Mouse (Mus musculus) midbrain, embryonic 12.5 days (tissue): ENCODE data around the gene Snx27. TPM values are rescaled to one million over a fixed set of nuclear protein-coding genes. Genes with fewer than 3 reads are reported as not detected.

ENCODE experiments used
- ATAC-seq: fragments of 200-750 bp; cut with Nextera tagmentation; 2 replicates; pipeline ENCODE4 v1.8.0; 2017; ENCODE audit warnings: low read depth, moderate TSS enrichment, moderate library complexity; ENCODE audit not compliant: low FRiP score
- H3K27ac ChIP-seq: fragments of 300-500 bp; sonication (generic); replicated peaks from 2 replicates; pipeline ENCODE4 v1.5.1; 2016; ENCODE audit warnings: mild to moderate bottlenecking
- H3K27me3 ChIP-seq: fragments of 300-500 bp; sonication (generic); 2 replicates; pipeline ENCODE4 v1.6.1; 2016; ENCODE audit warnings: mild to moderate bottlenecking
- H3K36me3 ChIP-seq: fragments of 300-500 bp; sonication (generic); 2 replicates; pipeline ENCODE4 v1.6.1; 2016
- H3K4me1 ChIP-seq: fragments of 300-500 bp; sonication (generic); 2 replicates; pipeline ENCODE4 v1.6.1; 2016
- H3K4me2 ChIP-seq: fragments of 300-500 bp; sonication (generic); replicated peaks from 2 replicates; pipeline ENCODE4 v1.6.1; 2016; ENCODE audit warnings: mild to moderate bottlenecking, moderate library complexity
- H3K4me3 ChIP-seq: fragments of 300-500 bp; sonication (generic); 2 replicates; pipeline ENCODE4 v1.5.1; 2016; ENCODE audit warnings: mild to moderate bottlenecking
- H3K9ac ChIP-seq: fragments of 300-500 bp; sonication (generic); replicated peaks from 2 replicates; pipeline ENCODE4 v1.6.1; 2016; ENCODE audit warnings: mild to moderate bottlenecking, moderate library complexity
- H3K9me3 ChIP-seq: fragments of 300-500 bp; sonication (generic); 2 replicates; pipeline ENCODE4 v1.6.1; 2016; ENCODE audit warnings: mild to moderate bottlenecking
- WGBS: fragments of 180-500 bp; shearing (Covaris S2); methylation state at CpG from one replicate; pipeline ENCODE4 v1.1.7; 2016; 5-methylcytosine and 5-hydroxymethylcytosine counted together
- polyA plus RNA-seq: library from polyadenylated mRNA; unstranded; fragments of >200 nt; fragmentation: Nextera tagmentation; extraction: Ambion mirVana; gene quantifications from 2 replicates; pipeline ENCODE4 v1.2.1, GENCODE M21; 2016

The Snx27 gene
- polyA plus RNA-seq, result 65.6 and 79.1 TPM in 2 replicates

GRCm38 (mm10) chr3:94582456-94582891, at the start of gene Snx27:
Snx27 (minus strand) TSS chr3:94582716.
- Histone ChIP-seq H3K4me1 (peaks cover 17% of the 10 kb centered on the region), H3K9ac (peak within 1 kb of the TSS; percentile 92), H3K36me3 (no peaks in the 10 kb centered on the region), H3K4me3 (peak within 1 kb of the TSS; percentile 90), H3K4me2 (peak within 1 kb of the TSS; percentile 84), H3K9me3 (no peaks in the 10 kb centered on the region), H3K27ac (peak within 1 kb of the TSS; percentile 86), H3K27me3 (no peaks in the 10 kb centered on the region)
- ATAC-seq, result peak; percentile 98
- under 1% methylated on average over 37 of the region's 42 CpGs for WGBS

DNA sequence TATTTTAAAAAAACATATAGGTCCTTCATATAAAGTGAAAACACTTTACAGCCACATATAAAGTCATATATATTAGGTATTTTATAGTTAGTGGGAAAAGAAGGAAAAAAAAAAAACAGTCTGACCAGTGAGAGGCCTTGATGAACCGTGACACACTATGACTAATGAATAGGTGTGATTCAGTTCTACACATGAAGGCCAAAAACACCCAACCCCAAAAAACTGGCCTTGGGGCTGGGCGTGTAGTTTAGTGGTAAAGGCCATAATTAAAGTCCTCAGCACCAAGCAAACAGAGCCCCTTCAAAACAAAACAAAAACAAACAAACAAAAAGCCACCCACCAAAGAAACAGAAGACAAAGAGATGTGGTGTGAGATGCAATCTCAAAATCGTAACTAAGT, 47.4 kb upstream of the Snx27 start:
- 83% methylated on average over 3 of the region's 3 CpGs for WGBS
- Histone ChIP-seq H3K27me3 (no peaks in the 10 kb centered on the region), H3K36me3 (no peaks in the 10 kb centered on the region), H3K4me2 (no peak overlapping the region), H3K9me3 (no peaks in the 10 kb centered on the region), H3K4me1 (no peaks in the 10 kb centered on the region), H3K27ac (no peak overlapping the region), H3K9ac (no peak overlapping the region), H3K4me3 (no peak overlapping the region)
- no peak for ATAC-seq

- 92% methylated on average over 5 of the region's 5 CpGs for WGBS
- no peak overlapping the region for H3K9ac ChIP-seq
- H3K4me1 ChIP-seq, result no peaks in the 10 kb centered on the region
- no peak for ATAC-seq
- H3K27me3 ChIP-seq, result no peaks in the 10 kb centered on the region
- H3K36me3 ChIP-seq, result no peaks in the 10 kb centered on the region
- H3K4me3 ChIP-seq, result no peak overlapping the region
- no peak overlapping the region for H3K27ac ChIP-seq
- no peaks in the 10 kb centered on the region for H3K9me3 ChIP-seq
- H3K4me2 ChIP-seq, result no peak overlapping the region
Measured at GRCm38 (mm10) chr3:94628712-94629111, 46.2 kb upstream of the Snx27 start.

DNA sequence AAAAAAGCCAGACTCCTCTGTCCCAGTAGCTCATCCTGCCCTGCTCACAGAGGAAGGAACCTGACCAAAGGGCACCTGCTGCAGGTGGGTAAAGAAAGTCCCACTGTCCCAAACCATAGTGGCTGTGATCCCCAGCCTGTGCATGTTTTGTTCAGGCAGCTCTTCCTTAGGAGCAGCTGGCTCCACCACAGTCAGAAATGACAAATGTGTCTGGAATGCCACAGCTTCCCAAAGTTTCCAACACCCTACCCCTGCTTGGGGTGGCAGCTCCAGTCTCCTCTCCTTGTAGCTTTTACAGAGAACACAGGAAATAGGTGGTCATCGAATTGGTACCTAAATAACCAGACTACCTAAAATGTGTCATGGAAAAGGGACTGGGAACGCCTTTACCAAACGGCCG, 41.8 kb upstream of the Snx27 start:
- no peak for ATAC-seq

GRCm38 (mm10) chr3:94622550-94622949, 40.0 kb upstream of the Snx27 start:
- H3K9ac ChIP-seq, result no peak overlapping the region
- H3K4me2 ChIP-seq, result no peak overlapping the region
- H3K36me3 ChIP-seq, result no peaks in the 10 kb centered on the region
- H3K27me3 ChIP-seq, result no peaks in the 10 kb centered on the region
- no peaks in the 10 kb centered on the region for H3K9me3 ChIP-seq
- no peaks in the 10 kb centered on the region for H3K4me1 ChIP-seq
- H3K27ac ChIP-seq, result no peak overlapping the region
- WGBS, result 95% methylated on average over 10 of the region's 10 CpGs
- ATAC-seq, result no peak
- H3K4me3 ChIP-seq, result no peak overlapping the region

More for the DNA sequence above, 41.8 kb upstream of the Snx27 start:
- WGBS, result 95% methylated on average over 4 of the region's 4 CpGs
- H3K9me3 ChIP-seq, result no peaks in the 10 kb centered on the region
- no peaks in the 10 kb centered on the region for H3K27me3 ChIP-seq
- no peak overlapping the region for H3K27ac ChIP-seq
- no peaks in the 10 kb centered on the region for H3K4me1 ChIP-seq
- no peak overlapping the region for H3K4me2 ChIP-seq
- no peaks in the 10 kb centered on the region for H3K36me3 ChIP-seq
- no peak overlapping the region for H3K4me3 ChIP-seq
- no peak overlapping the region for H3K9ac ChIP-seq

GRCm38 (mm10) chr3:94621740-94622507, 39.4 kb upstream of the Snx27 start:
- no peak for ATAC-seq
- WGBS, result 82% methylated on average over 11 of the region's 11 CpGs

DNA sequence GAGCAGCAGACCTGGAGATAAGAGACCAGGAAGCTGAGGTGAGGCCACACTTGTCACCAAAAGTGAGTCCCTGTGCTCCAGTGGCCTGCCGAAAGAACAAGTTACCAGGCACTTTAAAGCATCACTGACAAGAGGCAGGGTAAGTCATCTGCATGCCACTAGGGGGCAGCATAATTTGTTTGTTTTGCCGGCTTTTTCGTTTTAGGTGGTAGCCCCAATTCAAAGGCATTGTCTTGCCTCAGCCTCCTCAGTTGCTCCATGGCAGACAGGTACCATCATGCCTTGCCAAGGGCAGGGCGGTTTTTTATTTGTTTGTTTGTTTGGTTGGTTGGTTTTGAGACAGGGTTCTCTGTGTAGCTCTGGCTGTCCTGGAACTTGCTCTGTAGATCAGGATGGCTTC, 34.2 kb upstream of the Snx27 start:
- no peak for ATAC-seq
- 77% methylated on average over 4 of the region's 4 CpGs for WGBS
- Histone ChIP-seq H3K4me1 (no peaks in the 10 kb centered on the region), H3K4me3 (no peak overlapping the region), H3K27ac (no peak overlapping the region), H3K9me3 (no peaks in the 10 kb centered on the region), H3K27me3 (no peaks in the 10 kb centered on the region), H3K36me3 (no peaks in the 10 kb centered on the region), H3K4me2 (no peak overlapping the region), H3K9ac (no peak overlapping the region)

More at GRCm38 (mm10) chr3:94621740-94622507, 39.4 kb upstream of the Snx27 start:
- Histone ChIP-seq H3K27me3 (no peaks in the 10 kb centered on the region), H3K9ac (no peak overlapping the region), H3K4me1 (no peaks in the 10 kb centered on the region), H3K27ac (no peak overlapping the region), H3K4me3 (no peak overlapping the region), H3K36me3 (no peaks in the 10 kb centered on the region), H3K4me2 (no peak overlapping the region), H3K9me3 (no peaks in the 10 kb centered on the region)

GRCm38 (mm10) chr3:94613258-94613878, 30.9 kb upstream of the Snx27 start:
- WGBS, result 52% methylated on average over 7 of the region's 7 CpGs
- Histone ChIP-seq H3K27ac (no peak overlapping the region), H3K27me3 (no peaks in the 10 kb centered on the region), H3K4me2 (no peak overlapping the region), H3K9me3 (no peaks in the 10 kb centered on the region), H3K36me3 (no peaks in the 10 kb centered on the region), H3K9ac (no peak overlapping the region), H3K4me1 (no peaks in the 10 kb centered on the region), H3K4me3 (no peak overlapping the region)
- ATAC-seq, result no peak

- ATAC-seq, result no peak
- Histone ChIP-seq H3K27ac (no peak overlapping the region), H3K9ac (no peak overlapping the region), H3K9me3 (no peaks in the 10 kb centered on the region), H3K4me2 (no peak overlapping the region), H3K27me3 (no peaks in the 10 kb centered on the region), H3K4me1 (no peaks in the 10 kb centered on the region), H3K4me3 (no peak overlapping the region), H3K36me3 (no peaks in the 10 kb centered on the region)
- 69% methylated on average over 1 of the region's 1 CpGs for WGBS
Measured at GRCm38 (mm10) chr3:94612274-94612673, 29.8 kb upstream of the Snx27 start.

DNA sequence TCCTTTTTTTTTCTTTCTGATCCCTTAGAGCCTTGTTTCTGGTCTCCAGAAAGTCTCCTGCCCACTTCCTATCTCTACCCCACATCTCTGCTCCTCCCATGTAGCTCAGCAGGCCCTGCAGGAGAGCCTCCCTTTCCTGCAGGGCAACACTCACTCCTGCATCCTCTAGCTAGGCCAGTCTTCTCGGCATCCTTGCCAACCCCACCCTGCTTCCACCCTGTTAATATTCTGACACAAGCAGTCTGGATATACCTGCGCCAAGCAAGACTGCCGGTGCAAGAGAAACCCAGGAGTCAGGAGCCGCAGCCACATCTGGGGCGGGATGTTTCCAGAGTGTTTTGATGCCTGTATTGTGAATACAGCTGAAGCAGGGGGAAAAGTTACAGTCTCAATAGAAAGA, 29.3 kb upstream of the Snx27 start:
- H3K4me2 ChIP-seq, result no peak overlapping the region
- H3K27ac ChIP-seq, result no peak overlapping the region
- H3K4me3 ChIP-seq, result no peak overlapping the region
- WGBS, result 80% methylated on average over 5 of the region's 5 CpGs
- no peaks in the 10 kb centered on the region for H3K36me3 ChIP-seq
- H3K4me1 ChIP-seq, result no peaks in the 10 kb centered on the region
- H3K9me3 ChIP-seq, result no peaks in the 10 kb centered on the region
- no peak overlapping the region for H3K9ac ChIP-seq
- ATAC-seq, result no peak
- no peaks in the 10 kb centered on the region for H3K27me3 ChIP-seq

DNA sequence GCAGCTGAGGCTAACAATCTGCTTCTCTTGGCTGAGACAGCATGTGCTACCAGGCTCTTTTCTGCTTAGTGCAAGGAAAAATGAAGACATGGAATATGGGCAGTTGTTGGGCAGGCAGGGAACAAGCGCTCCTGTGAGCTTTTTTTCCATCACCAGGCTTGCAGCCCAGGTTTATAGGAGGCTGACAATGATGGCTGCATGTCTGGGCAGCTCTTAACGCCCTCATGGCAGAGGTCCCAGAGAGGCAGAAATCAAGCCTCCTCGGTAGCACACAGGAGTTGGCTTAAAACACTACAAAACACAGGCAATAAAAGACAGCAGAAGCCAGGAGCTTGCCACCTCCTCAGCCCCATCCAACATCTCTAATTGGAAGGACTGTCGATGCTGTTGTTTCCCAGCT, 28.8 kb upstream of the Snx27 start:
- no peak overlapping the region for H3K9ac ChIP-seq
- no peak for ATAC-seq
- no peaks in the 10 kb centered on the region for H3K27me3 ChIP-seq
- no peak overlapping the region for H3K4me3 ChIP-seq
- no peak overlapping the region for H3K27ac ChIP-seq
- H3K4me1 ChIP-seq, result no peaks in the 10 kb centered on the region
- H3K36me3 ChIP-seq, result no peaks in the 10 kb centered on the region
- 74% methylated on average over 4 of the region's 4 CpGs for WGBS
- H3K4me2 ChIP-seq, result no peak overlapping the region
- no peaks in the 10 kb centered on the region for H3K9me3 ChIP-seq

DNA sequence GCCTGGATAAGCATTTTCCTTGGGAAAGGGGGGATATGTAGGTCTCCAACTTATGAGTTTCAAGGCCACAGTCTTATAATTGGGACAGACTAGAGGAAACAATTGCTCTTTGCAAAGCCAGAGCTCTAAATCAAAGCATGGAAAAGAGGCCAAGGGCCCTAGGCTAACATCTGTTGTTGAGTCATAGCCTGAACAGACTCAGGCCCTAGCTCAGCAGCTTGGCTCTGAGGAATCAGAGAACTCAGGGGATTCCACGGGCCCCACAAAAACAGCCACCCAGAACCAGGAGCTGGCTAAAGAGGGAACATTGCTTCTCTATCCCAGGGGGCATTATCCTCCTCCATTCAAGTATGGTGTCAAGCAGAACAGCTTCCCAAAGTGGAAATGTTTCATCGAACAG, 28.1 kb upstream of the Snx27 start:
- H3K27me3 ChIP-seq, result no peaks in the 10 kb centered on the region
- H3K4me2 ChIP-seq, result no peak overlapping the region
- no peaks in the 10 kb centered on the region for H3K9me3 ChIP-seq
- H3K36me3 ChIP-seq, result no peaks in the 10 kb centered on the region
- H3K4me3 ChIP-seq, result no peak overlapping the region
- no peak overlapping the region for H3K27ac ChIP-seq
- no peak for ATAC-seq
- no peak overlapping the region for H3K9ac ChIP-seq
- H3K4me1 ChIP-seq, result no peaks in the 10 kb centered on the region
- WGBS, result 84% methylated on average over 2 of the region's 2 CpGs
